Mouse (Mus musculus): ENCODE data around the gene 1700034J05Rik. TPM values are rescaled to one million over a fixed set of nuclear protein-coding genes. Genes with fewer than 3 reads are reported as not detected.

Gene 1700034J05Rik
- polyA plus RNA-seq, 1 experiment from 2014 or later = 0.17 TPM

DNA sequence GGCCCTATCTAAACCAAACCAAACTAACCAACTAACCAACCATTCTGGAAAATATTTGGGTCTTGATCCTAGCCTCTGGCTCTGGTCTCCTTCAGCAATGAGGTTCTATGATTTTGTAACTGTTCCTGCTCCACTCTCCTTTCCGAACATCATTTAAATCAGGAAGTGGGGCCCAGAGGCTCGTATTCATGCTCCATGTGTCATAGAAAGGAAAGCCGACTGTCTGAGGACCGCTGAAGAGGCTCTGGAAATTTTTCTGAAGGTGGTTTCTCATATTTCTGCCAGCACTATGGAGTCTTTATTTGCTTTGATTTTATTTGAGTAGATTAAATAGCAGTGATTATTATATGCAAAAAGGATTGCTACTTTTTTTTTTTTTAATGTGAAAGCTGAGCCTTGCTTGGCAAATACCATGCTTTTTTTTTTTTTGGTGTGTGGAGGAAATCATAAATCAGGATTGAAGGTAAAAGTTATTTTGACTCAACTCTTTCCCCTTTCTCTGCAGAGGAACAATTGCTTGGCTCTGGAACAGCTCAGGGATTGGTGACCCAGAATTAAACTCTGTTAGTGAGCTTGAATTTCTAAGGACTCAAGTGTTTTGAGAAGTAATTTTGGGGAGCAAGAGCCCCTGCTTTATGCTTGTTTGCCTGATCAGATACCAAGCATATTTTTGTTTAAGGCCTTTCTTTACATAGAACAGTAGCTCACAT is 40.6 kb downstream of the 1700034J05Rik start:
- Histone ChIP-seq H3K4me3 (no peak overlapping the region), H3K4me1 (peaks cover 11% of the 10 kb centered on the region), H3K9ac (no peak overlapping the region), H3K4me2 (replicated peaks) (no peak overlapping the region), H3K9me3 (no peaks in the 10 kb centered on the region), H3K27me3 (no peaks in the 10 kb centered on the region), H3K36me3 (no peaks in the 10 kb centered on the region), H3K27ac (peak overlapping the region; percentile 57; the same call in 1 of the 2 replicates)
- no peak for ATAC-seq (ENCODE audit: insufficient number of reproducible peaks, insufficient read depth, low FRiP score, low TSS enrichment)
- WGBS = 38% methylated on average over 4 of the region's 4 CpGs

DNA sequence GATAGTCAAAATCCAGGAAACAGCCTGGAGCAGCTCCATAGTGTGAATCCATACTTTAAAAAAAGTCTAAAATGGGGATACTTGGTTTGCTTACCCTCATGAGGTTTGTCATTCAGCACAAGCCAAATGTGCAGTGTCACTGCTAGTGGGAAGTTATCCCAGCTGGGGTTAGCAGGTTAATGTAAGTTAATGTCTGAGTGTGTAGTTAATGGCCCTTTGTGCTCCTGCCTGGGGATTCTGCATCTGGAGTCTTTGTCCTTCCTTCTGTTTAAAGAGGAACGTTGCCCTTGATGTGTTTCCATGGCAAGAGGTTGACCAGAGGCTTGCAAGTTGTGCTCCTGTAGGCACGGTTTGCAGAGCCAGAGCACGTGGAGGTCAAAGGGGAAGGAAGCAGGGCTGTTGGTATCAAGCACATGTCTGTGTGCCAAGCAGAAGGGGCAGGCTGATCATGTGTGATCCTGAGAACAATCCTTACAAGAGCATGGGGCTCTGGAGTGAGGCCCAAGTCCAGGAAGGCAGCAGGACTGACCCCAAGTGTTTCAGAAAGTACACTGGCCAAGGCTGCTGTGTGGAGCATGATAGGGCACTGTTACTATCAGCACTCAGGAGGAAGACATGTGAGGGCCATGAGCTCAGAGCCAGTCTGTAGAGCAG is 41.3 kb downstream of the 1700034J05Rik start:
- ATAC-seq (ENCODE audit: insufficient number of reproducible peaks, insufficient read depth, low FRiP score, low TSS enrichment) = no peak
- H3K9me3 ChIP-seq = no peaks in the 10 kb centered on the region
- no peaks in the 10 kb centered on the region for H3K27me3 ChIP-seq
- no peak overlapping the region for H3K9ac ChIP-seq
- 12% methylated on average over 3 of the region's 3 CpGs for WGBS
- peaks cover 11% of the 10 kb centered on the region for H3K4me1 ChIP-seq
- peak overlapping the region; percentile 57; the same call in 1 of the 2 replicates for H3K27ac ChIP-seq
- no peaks in the 10 kb centered on the region for H3K36me3 ChIP-seq
- H3K4me3 ChIP-seq = no peak overlapping the region
- H3K4me2 ChIP-seq (replicated peaks) = no peak overlapping the region

DNA sequence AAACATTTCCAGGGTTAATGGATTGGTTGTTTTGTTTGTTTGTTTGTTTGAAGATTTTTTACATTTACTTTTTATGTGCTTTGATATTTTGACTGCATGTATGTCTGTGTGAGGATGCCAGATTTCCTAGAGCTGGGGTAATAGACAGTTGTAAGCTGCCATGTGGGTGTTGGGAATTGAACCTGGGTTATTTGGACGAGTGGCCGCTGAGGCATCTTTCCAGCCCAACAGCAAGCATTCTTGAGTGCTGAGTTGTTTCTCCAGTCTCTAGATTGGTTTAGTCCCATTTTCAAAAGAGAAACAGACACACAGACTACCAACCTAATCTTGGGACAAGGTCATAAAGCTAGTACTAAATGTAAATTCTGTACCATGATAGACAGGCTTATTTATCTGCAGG is 43.4 kb downstream of the 1700034J05Rik start:
- 85% methylated on average over 2 of the region's 2 CpGs for WGBS
- H3K4me1 ChIP-seq = peaks cover 11% of the 10 kb centered on the region
- ATAC-seq (ENCODE audit: insufficient number of reproducible peaks, insufficient read depth, low FRiP score, low TSS enrichment) = no peak
- H3K4me2 ChIP-seq (replicated peaks) = no peak overlapping the region
- H3K9ac ChIP-seq = no peak overlapping the region
- H3K36me3 ChIP-seq = no peaks in the 10 kb centered on the region
- H3K27ac ChIP-seq = no peak overlapping the region
- no peaks in the 10 kb centered on the region for H3K27me3 ChIP-seq
- no peaks in the 10 kb centered on the region for H3K9me3 ChIP-seq
- H3K4me3 ChIP-seq = no peak overlapping the region

DNA sequence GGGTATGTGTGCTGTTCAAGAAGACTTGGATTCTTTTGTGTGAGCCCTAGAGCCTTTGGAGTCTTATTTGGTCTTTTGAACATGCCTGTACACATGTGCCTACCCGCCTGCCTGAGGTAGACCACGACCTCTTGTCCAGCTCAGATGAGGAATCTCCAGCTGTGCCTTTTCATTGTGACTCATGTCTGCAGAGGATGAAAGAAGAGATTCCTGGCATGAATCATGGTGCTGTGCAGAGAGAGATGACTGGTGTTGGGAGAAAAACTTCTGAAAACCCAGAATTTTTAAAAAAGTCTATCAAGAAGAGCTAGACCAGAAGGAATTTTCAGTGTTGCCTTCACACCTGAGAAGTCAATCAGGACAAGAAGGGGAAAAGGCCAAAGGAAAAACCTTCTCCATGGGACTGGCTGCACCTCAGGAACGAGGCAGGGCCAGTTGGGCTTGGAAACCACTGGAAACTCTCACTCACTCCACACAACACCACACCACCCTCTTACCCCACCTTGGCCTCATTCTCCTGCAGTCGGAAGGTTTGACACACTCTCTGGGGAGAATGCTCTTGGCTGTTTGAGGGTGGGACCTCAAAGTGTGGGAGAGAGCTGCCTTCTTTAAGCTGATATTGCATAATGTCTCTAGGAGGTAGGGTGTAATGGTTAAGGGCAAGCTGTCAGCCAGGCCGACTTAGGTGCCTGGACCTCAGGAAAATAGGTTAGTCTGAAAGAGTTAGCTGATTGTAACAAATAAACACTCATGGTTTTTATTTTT is 44.3 kb downstream of the 1700034J05Rik start:
- Histone ChIP-seq H3K36me3 (no peaks in the 10 kb centered on the region), H3K4me2 (replicated peaks) (no peak overlapping the region), H3K27ac (no peak overlapping the region), H3K4me1 (peaks cover 11% of the 10 kb centered on the region), H3K9me3 (no peaks in the 10 kb centered on the region), H3K27me3 (no peaks in the 10 kb centered on the region), H3K9ac (no peak overlapping the region), H3K4me3 (no peak overlapping the region)
- no peak for ATAC-seq (ENCODE audit: insufficient number of reproducible peaks, insufficient read depth, low FRiP score, low TSS enrichment)
- 80% methylated on average over 5 of the region's 5 CpGs for WGBS

DNA sequence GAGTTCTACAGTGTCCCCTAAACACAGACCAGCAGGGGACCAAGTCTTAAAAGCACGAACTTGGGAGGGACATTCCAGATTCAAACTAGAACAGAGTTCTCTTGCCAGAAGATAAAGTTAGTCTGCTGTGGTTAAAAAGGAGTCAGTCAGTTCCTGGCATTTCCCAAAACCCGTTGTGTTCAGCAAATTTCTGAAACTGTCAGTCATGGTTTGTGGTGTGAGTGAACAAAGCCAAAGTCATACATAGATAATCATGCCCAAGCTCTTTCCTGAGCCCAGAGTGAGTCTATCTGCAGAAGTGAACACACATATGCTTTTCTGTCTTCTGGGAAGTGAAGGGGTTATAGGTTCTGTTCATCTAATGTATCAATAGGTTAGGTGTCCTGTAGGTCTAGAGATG is 45.4 kb downstream of the 1700034J05Rik start:
- 78% methylated on average over 2 of the region's 2 CpGs for WGBS
- ATAC-seq (ENCODE audit: insufficient number of reproducible peaks, insufficient read depth, low FRiP score, low TSS enrichment) = no peak
- no peak overlapping the region for H3K9ac ChIP-seq
- H3K4me3 ChIP-seq = no peak overlapping the region
- H3K4me1 ChIP-seq = peaks cover 11% of the 10 kb centered on the region
- H3K4me2 ChIP-seq (replicated peaks) = no peak overlapping the region
- H3K27ac ChIP-seq = no peak overlapping the region
- H3K27me3 ChIP-seq = no peaks in the 10 kb centered on the region
- no peaks in the 10 kb centered on the region for H3K36me3 ChIP-seq
- no peaks in the 10 kb centered on the region for H3K9me3 ChIP-seq

DNA sequence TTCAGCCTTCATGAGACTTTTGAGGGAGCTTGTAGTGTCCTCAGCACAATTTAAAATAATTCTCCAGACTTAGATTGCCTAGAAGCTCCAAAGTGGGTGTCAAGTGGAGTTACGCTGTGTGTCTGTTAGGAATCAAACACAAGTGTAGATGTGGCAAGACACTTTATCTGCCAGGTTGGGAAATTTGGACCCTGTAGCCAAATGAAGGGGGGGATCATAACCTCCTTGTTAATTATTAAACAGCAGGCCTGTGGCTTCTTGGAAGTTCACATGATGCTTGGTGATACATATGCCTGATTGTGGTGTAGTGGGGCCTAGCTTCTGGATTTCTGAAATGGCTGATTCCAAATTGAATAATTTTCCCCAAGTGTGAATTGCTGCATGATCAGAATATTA is 46.4 kb downstream of the 1700034J05Rik start:
- Histone ChIP-seq H3K27ac (no peak overlapping the region), H3K36me3 (no peaks in the 10 kb centered on the region), H3K4me3 (no peak overlapping the region), H3K9me3 (no peaks in the 10 kb centered on the region), H3K4me1 (peaks cover 3% of the 10 kb centered on the region), H3K27me3 (no peaks in the 10 kb centered on the region), H3K4me2 (replicated peaks) (no peak overlapping the region), H3K9ac (no peak overlapping the region)
- 98% methylated on average over 1 of the region's 1 CpGs for WGBS
- no peak for ATAC-seq (ENCODE audit: insufficient number of reproducible peaks, insufficient read depth, low FRiP score, low TSS enrichment)

DNA sequence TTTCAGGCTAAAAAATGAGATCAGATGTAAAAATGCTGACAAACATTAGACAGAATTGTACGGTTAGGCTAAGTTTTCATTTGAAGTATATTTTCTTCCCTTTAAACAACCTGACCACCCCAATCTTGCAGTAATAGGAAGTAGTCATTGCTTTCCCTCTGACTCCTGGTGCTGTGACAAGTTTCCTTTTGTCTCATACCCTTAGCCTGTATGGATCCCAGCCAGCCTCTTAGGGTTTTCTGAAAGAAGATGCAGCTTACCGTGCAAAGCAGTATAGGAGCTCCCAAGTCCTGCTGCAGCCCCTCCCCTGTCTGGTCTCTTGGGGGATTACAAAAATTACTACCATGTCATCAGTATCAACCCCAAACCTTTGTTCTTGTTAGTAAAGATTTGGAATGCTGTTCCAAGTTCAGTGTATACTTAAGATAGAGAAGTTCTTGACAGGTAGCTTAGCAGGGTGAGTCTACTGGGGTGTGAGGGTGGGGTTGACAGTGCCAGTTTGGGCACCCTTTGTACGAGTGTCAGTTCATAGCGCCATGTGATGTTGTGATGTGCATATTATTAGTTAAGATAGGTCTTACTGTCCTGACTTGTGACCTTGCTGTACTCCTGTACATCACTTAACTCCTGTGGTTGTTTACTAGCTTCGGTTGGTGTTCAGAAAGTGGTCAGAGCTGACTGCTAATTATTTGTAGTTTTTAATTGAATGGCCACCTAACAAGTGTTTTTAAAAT is 47.0 kb downstream of the 1700034J05Rik start:
- Histone ChIP-seq H3K9ac (no peak overlapping the region), H3K4me3 (no peak overlapping the region), H3K27me3 (no peaks in the 10 kb centered on the region), H3K4me2 (replicated peaks) (no peak overlapping the region), H3K4me1 (no peaks in the 10 kb centered on the region), H3K36me3 (no peaks in the 10 kb centered on the region), H3K27ac (no peak overlapping the region), H3K9me3 (no peaks in the 10 kb centered on the region)
- 77% methylated on average over 5 of the region's 5 CpGs for WGBS
- ATAC-seq (ENCODE audit: insufficient number of reproducible peaks, insufficient read depth, low FRiP score, low TSS enrichment) = no peak

DNA sequence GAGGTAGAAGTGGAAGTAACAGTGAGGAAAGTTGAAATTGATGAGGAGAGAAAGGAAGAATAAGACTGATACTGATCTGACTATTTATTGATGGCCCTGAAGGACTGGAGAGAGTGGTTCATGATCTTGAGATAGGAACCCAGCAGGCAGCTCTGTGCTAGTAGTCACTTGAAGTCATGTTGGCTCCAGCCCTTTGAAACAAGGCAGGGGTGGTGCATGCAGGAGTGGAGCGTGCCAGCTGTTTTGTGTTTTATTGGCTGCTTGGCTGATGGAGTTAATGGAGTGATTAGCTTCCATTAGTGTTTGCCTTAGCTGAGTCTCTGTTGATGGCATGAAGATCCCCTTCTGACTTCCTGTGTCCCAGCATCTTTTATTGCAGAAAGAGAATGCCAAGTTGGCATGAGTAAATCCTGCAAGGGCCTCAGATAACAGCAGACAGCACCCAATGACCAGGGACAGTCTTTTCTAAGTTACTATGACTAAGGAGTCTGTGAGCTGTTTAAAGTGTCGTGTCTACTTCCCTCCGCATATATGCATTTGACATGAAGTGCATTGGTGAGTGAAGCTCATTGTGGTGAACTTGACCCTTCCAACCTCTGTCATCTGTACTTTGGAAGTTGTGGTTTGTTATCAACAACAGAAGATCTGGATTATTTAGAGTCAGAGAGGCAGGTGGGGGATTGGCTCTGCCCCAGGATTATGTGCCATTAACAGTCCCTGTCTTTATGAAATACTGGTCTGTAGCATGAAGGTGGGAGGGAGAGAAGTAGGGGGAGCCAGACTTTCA is 48.0 kb downstream of the 1700034J05Rik start:
- 89% methylated on average over 3 of the region's 3 CpGs for WGBS
- no peak overlapping the region for H3K4me2 ChIP-seq (replicated peaks)
- no peaks in the 10 kb centered on the region for H3K27me3 ChIP-seq
- ATAC-seq (ENCODE audit: insufficient number of reproducible peaks, insufficient read depth, low FRiP score, low TSS enrichment) = no peak
- H3K9me3 ChIP-seq = no peaks in the 10 kb centered on the region
- no peak overlapping the region for H3K27ac ChIP-seq
- H3K4me1 ChIP-seq = no peaks in the 10 kb centered on the region
- no peak overlapping the region for H3K4me3 ChIP-seq
- H3K9ac ChIP-seq = no peak overlapping the region
- no peaks in the 10 kb centered on the region for H3K36me3 ChIP-seq

DNA sequence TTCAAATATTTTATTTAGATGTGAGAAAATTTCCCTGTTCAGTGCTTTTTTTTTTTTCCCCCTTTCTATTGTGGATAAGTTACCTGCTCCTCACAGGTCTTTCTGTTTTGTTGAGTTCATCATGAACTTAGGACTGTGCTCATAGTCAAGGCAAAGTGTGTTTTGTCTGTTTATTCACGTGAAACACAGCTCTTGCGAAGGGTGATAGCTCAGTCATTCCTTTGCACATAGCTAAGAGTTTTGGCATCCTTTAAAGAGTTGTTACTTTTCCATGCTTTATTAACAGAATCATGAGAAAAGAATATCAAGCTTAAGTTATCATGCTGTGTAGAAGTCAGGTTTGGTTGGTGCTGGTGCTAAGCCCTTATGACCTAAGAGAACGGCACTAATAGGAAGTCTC is 49.5 kb downstream of the 1700034J05Rik start:
- Histone ChIP-seq H3K27me3 (no peaks in the 10 kb centered on the region), H3K9me3 (no peaks in the 10 kb centered on the region), H3K4me3 (no peak overlapping the region), H3K4me1 (no peaks in the 10 kb centered on the region), H3K27ac (no peak overlapping the region), H3K9ac (no peak overlapping the region), H3K4me2 (replicated peaks) (no peak overlapping the region), H3K36me3 (no peaks in the 10 kb centered on the region)
- WGBS = 90% methylated on average over 3 of the region's 3 CpGs
- no peak for ATAC-seq (ENCODE audit: insufficient number of reproducible peaks, insufficient read depth, low FRiP score, low TSS enrichment)

DNA sequence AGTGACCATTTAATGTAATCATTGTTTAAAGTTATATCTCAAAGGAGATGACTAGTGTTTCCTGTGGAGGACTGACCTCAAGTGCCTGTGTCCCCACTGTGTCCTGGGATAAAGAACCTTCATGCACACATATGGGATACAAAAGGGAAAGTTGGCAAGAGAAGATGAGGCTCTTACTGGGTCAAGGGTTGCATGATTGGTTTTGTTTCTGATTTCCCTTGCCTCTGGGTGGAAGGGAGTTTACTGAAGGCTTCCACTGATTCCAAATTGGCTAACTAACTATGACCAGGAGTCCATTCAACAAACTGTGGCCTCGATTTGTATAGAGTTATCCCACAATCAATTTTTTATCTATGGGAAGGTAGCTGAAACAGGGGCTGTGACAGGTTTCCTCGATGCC is 50.6 kb downstream of the 1700034J05Rik start:
- Histone ChIP-seq H3K9ac (no peak overlapping the region), H3K4me1 (peaks cover 6% of the 10 kb centered on the region; the same call in 1 of the 2 replicates), H3K27me3 (no peaks in the 10 kb centered on the region), H3K4me3 (no peak overlapping the region), H3K36me3 (no peaks in the 10 kb centered on the region), H3K27ac (no peak overlapping the region), H3K4me2 (replicated peaks) (no peak overlapping the region), H3K9me3 (no peaks in the 10 kb centered on the region)
- WGBS = 70% methylated on average over 2 of the region's 2 CpGs
- no peak for ATAC-seq (ENCODE audit: insufficient number of reproducible peaks, insufficient read depth, low FRiP score, low TSS enrichment)

DNA sequence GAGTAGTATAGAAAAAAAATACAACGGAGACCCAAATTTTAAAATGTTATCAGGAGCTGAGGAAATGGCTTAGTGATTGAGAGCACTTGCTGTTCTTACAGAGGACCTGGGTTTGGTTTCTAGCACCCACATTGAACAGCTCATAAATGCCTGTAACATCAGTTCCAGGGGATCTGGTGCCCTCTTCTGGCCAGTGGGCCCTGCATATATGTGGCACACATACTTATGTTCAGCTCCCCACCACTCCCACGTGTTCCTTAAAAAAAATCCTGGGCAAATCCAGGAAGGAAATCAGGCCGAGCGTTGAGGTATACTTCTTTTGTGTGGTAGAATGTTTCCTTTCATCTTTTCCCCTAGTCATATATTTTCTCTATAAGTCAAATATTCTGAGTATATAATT is 52.3 kb downstream of the 1700034J05Rik start:
- H3K4me3 ChIP-seq = no peak overlapping the region
- 93% methylated on average over 4 of the region's 4 CpGs for WGBS
- H3K9ac ChIP-seq = no peak overlapping the region
- no peaks in the 10 kb centered on the region for H3K36me3 ChIP-seq
- H3K4me1 ChIP-seq = peaks cover 6% of the 10 kb centered on the region; the same call in 1 of the 2 replicates
- H3K9me3 ChIP-seq = no peaks in the 10 kb centered on the region
- H3K4me2 ChIP-seq (replicated peaks) = no peak overlapping the region
- no peaks in the 10 kb centered on the region for H3K27me3 ChIP-seq
- no peak for ATAC-seq (ENCODE audit: insufficient number of reproducible peaks, insufficient read depth, low FRiP score, low TSS enrichment)
- no peak overlapping the region for H3K27ac ChIP-seq

Data from embryonic facial prominence, embryonic 12.5 days (tissue).